Mouse (Mus musculus) spleen, adult 10 weeks (tissue): ENCODE results near the gene Vmn1r188. TPM values are rescaled to one million over a fixed set of nuclear protein-coding genes. Genes with fewer than 3 reads are reported as not detected.

Experiments used
- polyA plus RNA-seq: library from polyadenylated mRNA; stranded (reverse); fragments of 350-450 nt; fragmentation: Illumina TruSeq; extraction: RNeasy Lipid Tissue Mini Kit (QIAGEN cat#74804); gene quantifications from one replicate; pipeline ENCODE4 v1.2.3, GENCODE M21; 2015; ENCODE audit warnings: low replicate concordance; ENCODE audit not compliant: insufficient read depth

Vmn1r188 gene
- polyA plus RNA-seq, result not detected

DNA sequence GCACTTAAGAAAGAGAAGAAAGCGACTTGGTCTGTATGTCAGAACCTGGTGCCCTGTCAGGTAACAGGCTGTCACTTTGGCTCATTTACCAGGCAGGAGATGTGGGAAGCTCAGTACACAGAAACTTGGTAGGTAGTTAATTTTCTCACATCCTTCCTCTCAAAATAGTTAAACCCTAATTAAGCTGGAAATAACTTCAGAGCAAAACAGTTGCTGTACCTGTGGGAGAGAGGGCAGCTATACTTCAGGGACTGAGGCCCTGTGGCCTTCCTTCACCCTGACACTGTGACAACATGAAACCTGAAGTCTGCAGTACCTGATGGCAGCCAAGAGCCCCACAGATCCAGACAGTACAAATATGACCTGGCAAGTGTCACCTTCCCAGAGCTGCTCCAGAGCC lies at the start of gene Vmn1r188:
Vmn1r188 (plus strand) TSS at position 301 of the 400 bp plus-strand sequence.

DNA sequence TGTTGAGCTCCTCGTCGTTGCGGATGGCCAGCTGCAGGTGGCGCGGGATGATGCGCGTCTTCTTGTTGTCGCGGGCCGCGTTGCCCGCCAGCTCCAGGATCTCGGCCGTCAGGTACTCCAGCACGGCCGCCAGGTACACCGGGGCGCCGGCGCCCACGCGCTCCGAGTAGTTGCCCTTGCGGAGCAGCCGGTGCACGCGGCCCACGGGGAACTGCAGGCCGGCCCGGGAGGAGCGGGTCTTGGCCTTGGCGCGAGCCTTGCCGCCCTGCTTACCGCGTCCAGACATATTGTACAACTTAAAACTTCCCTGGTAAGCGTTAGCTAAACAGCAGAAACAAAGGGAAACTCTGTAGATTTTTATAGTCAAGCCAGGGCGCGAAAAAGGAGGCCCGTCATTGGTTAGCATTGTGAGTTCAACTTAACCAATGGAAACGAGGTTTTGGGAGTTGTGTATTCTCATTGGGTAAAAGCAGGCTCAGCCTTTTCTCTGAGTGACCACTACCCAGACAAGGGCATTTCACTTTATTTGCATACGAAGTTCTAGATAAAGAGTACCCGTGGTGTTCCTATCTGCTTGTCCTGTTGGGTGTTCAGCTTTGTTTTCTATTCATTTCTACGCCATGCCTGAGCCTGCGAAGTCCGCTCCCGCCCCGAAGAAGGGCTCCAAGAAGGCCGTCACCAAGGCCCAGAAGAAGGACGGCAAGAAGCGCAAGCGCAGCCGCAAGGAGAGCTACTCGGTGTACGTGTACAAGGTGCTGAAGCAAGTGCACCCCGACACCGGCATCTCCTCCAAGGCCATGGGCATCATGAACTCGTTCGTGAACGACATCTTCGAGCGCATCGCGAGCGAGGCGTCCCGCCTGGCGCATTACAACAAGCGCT lies 48.7 kb upstream of the Vmn1r188 start, which contains the start of the genes Hist1h2ah and Hist1h2bk:
Hist1h2ah (minus strand) TSS at position 302 of the 882 bp plus-strand sequence.
Hist1h2bk (plus strand) TSS at position 604 of the 882 bp plus-strand sequence.

DNA sequence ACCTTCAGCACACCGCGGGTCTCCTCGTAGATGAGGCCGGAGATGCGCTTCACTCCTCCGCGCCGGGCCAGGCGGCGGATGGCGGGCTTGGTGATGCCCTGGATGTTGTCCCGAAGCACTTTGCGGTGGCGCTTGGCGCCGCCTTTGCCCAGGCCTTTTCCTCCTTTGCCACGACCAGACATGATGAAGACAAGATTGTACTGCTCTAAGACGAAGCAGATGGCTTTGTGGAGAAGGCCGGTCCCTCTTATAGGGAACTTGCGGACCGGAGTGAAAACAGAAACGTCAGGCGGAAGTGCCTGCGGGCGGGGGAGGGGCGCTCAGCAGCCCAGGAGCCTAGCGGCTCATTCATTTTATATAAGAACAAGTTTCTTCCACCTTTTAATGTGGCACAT lies 43.1 kb upstream of the Vmn1r188 start, which contains the start of gene Hist1h4i:
Hist1h4i (minus strand) TSS at position 221 of the 395 bp plus-strand sequence.

DNA sequence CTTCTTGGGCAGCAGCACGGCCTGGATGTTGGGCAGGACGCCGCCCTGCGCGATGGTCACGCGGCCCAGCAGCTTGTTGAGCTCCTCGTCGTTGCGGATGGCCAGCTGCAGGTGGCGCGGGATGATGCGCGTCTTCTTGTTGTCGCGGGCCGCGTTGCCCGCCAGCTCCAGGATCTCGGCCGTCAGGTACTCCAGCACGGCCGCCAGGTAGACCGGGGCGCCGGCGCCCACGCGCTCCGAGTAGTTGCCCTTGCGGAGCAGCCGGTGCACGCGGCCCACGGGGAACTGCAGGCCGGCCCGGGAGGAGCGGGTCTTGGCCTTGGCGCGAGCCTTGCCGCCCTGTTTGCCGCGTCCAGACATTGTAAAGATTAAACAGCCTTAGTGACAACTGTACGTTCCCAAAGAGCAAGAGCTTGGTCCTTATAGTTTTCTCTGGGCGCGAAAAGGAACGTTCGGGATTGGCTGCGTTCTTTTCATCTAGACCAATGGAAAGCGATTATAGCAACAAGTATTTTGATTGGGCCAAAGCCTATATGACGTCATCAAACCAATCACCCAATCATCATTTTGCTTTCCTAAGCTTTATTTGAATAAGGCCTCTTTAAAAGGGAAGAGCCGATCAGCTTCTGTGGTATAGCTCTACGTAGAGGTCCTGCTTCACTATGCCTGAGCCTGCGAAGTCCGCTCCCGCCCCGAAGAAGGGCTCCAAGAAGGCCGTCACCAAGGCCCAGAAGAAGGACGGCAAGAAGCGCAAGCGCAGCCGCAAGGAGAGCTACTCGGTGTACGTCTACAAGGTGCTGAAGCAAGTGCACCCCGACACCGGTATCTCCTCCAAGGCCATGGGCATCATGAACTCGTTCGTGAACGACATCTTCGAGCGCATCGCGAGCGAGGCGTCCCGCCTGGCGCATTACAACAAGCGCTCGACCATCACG lies 41.4 kb upstream of the Vmn1r188 start, which contains the start of the genes Hist1h2ag and Hist1h2bj:
Hist1h2ag (minus strand) TSS at position 377 of the 935 bp plus-strand sequence.
Hist1h2bj (plus strand) TSS at position 647 of the 935 bp plus-strand sequence.

DNA sequence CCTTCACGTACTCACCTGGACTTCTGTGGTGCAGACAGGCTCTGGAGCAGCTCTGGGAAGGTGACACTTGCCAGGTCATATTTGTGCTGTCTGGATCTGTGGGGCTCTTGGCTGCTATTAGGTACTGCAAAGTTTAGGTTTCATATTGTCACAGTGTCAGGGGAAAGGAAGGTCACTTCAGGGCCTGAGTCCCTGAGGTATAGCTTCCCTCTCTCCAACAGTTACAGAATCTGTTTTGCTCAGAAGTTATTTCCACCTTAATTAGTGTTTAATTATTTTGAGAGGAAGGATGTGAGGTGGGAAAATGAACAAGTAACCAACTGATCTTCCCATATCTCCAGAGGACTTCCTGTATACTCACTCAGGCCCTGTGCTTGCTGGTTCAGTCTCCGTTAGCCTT lies 21.5 kb downstream of the Vmn1r188 start, which contains the start of gene Vmn1r189:
Vmn1r189 (minus strand) TSS at position 101 of the 400 bp plus-strand sequence.

Other genes starting within 250 kb of the Vmn1r188 start
- gene Zfp184, start 139.3 kb upstream of the Vmn1r188 start, polyA plus RNA-seq, result 1.2 TPM
- not detected for gene Pom121l2, start 103.2 kb upstream of the Vmn1r188 start, polyA plus RNA-seq
- 1.6 TPM for gene Prss16, start 74.7 kb upstream of the Vmn1r188 start, polyA plus RNA-seq
- gene Hist1h2ah, start 48.9 kb upstream of the Vmn1r188 start, polyA plus RNA-seq, result not detected
- gene Hist1h2bk, start 48.6 kb upstream of the Vmn1r188 start, polyA plus RNA-seq, result not detected
- 7.6 TPM for gene Hist1h4i, start 43.1 kb upstream of the Vmn1r188 start, polyA plus RNA-seq
- not detected for gene Hist1h2ag, start 41.5 kb upstream of the Vmn1r188 start, polyA plus RNA-seq
- not detected for gene Hist1h2bj, start 41.2 kb upstream of the Vmn1r188 start, polyA plus RNA-seq
- gene Vmn1r189, start 21.4 kb downstream of the Vmn1r188 start, polyA plus RNA-seq, result not detected
- gene Vmn1r191, start 99.5 kb downstream of the Vmn1r188 start, polyA plus RNA-seq, result not detected
- gene Vmn1r192, start 106.7 kb downstream of the Vmn1r188 start, polyA plus RNA-seq, result not detected
- gene Vmn1r193, start 138.7 kb downstream of the Vmn1r188 start, polyA plus RNA-seq, result not detected
- not detected for gene Vmn1r194, start 159.8 kb downstream of the Vmn1r188 start, polyA plus RNA-seq
- not detected for gene Vmn1r195, start 186.1 kb downstream of the Vmn1r188 start, polyA plus RNA-seq
- gene Vmn1r196, start 205.5 kb downstream of the Vmn1r188 start, polyA plus RNA-seq, result not detected
- not detected for gene Vmn1r197, start 240.1 kb downstream of the Vmn1r188 start, polyA plus RNA-seq